Mouse (Mus musculus): ENCODE data around the gene Gtf3c5. TPM values are rescaled to one million over a fixed set of nuclear protein-coding genes. Genes with fewer than 3 reads are reported as not detected.
A peak's percentile ranks its signal among the peaks of the same experiment; 100 is the strongest.

Gtf3c5 gene
- polyA plus RNA-seq, 1 experiment, result 17.8 TPM

- TF ChIP-seq GATA1 (IDR thresholded peaks at IDR 0.05; ENCODE audit: low read length), result no peak
Measured at GRCm38 (mm10) chr2:28613599-28613998, 30.0 kb upstream of the Gtf3c5 start.

GRCm38 (mm10) chr2:28612436-28613063 is 29.0 kb upstream of the Gtf3c5 start:
- no peak for TF ChIP-seq GATA1 (IDR thresholded peaks at IDR 0.05; ENCODE audit: low read length)

- no peak for TF ChIP-seq GATA1 (IDR thresholded peaks at IDR 0.05; ENCODE audit: low read length)
Measured at GRCm38 (mm10) chr2:28611407-28611787, 27.8 kb upstream of the Gtf3c5 start.

GRCm38 (mm10) chr2:28610716-28611406 is 27.3 kb upstream of the Gtf3c5 start:
- no peak for TF ChIP-seq GATA1 (IDR thresholded peaks at IDR 0.05; ENCODE audit: low read length)

- TF ChIP-seq GATA1 (IDR thresholded peaks at IDR 0.05; ENCODE audit: low read length), result no peak
Measured at GRCm38 (mm10) chr2:28609851-28610250, 26.3 kb upstream of the Gtf3c5 start.

GRCm38 (mm10) chr2:28607341-28608165 is 24.0 kb upstream of the Gtf3c5 start:
- TF ChIP-seq GATA1 (IDR thresholded peaks at IDR 0.05; ENCODE audit: low read length), result no peak

GRCm38 (mm10) chr2:28606601-28607340 is 23.2 kb upstream of the Gtf3c5 start:
- TF ChIP-seq GATA1 (IDR thresholded peaks at IDR 0.05; ENCODE audit: low read length), result no peak

GRCm38 (mm10) chr2:28605789-28606541 is 22.4 kb upstream of the Gtf3c5 start:
- no peak for TF ChIP-seq GATA1 (IDR thresholded peaks at IDR 0.05; ENCODE audit: low read length)

- no peak for TF ChIP-seq GATA1 (IDR thresholded peaks at IDR 0.05; ENCODE audit: low read length)
Measured at GRCm38 (mm10) chr2:28603542-28603941, 20.0 kb upstream of the Gtf3c5 start.

- peak; percentile 96 for TF ChIP-seq GATA1 (IDR thresholded peaks at IDR 0.05; ENCODE audit: low read length)
Measured at GRCm38 (mm10) chr2:28601720-28602590, 18.4 kb upstream of the Gtf3c5 start.

- no peak for TF ChIP-seq GATA1 (IDR thresholded peaks at IDR 0.05; ENCODE audit: low read length)
Measured at GRCm38 (mm10) chr2:28599569-28599900, 16.0 kb upstream of the Gtf3c5 start.

- no peak for TF ChIP-seq GATA1 (IDR thresholded peaks at IDR 0.05; ENCODE audit: low read length)
Measured at GRCm38 (mm10) chr2:28598692-28599568, 15.4 kb upstream of the Gtf3c5 start.

Data from G1E-ER4 (cell line).